Mouse (Mus musculus) stomach, embryonic 16.5 days (tissue): ENCODE measurements around the gene Krt27. TPM values are rescaled to one million over a fixed set of nuclear protein-coding genes. Genes with fewer than 3 reads are reported as not detected.

Source experiments
- ATAC-seq: fragments of 200-750 bp; cut with Nextera tagmentation; 2 replicates; pipeline ENCODE4 v1.8.0; 2017; ENCODE audit warnings: moderate number of reproducible peaks, moderate TSS enrichment; ENCODE audit not compliant: insufficient read depth, low FRiP score
- H3K27ac ChIP-seq: fragments of 300-500 bp; sonication (generic); 2 replicates; pipeline ENCODE4 v1.5.1; 2014; ENCODE audit warnings: low read length
- H3K27me3 ChIP-seq: fragments of 300-500 bp; sonication (generic); 2 replicates; pipeline ENCODE4 v1.6.1; 2014; ENCODE audit warnings: low read length, control low read depth, mixed read lengths; ENCODE audit not compliant: control insufficient read depth, insufficient read depth
- H3K36me3 ChIP-seq: fragments of 300-500 bp; sonication (generic); 2 replicates; pipeline ENCODE4 v1.6.1; 2014; ENCODE audit warnings: low read length; ENCODE audit not compliant: control insufficient read depth, insufficient read depth
- H3K4me1 ChIP-seq: fragments of 300-500 bp; sonication (generic); 2 replicates; pipeline ENCODE4 v1.6.1; 2014; ENCODE audit warnings: low read length, control low read depth, mixed read lengths; ENCODE audit not compliant: control insufficient read depth, insufficient read depth
- H3K4me2 ChIP-seq: fragments of 300-500 bp; sonication (generic); 2 replicates; pipeline ENCODE4 v1.6.1; 2014; ENCODE audit warnings: low read depth, low read length, mixed read lengths
- H3K4me3 ChIP-seq: fragments of 300-500 bp; sonication (generic); replicated peaks from 2 replicates; pipeline ENCODE4 v1.5.1; 2014; ENCODE audit warnings: mild to moderate bottlenecking, low read length
- H3K9ac ChIP-seq: fragments of 300-500 bp; sonication (generic); 2 replicates; pipeline ENCODE4 v1.6.1; 2014; ENCODE audit warnings: low read length
- H3K9me3 ChIP-seq: fragments of 300-500 bp; sonication (generic); replicated peaks from 2 replicates; pipeline ENCODE4 v1.6.1; 2016; ENCODE audit warnings: low read length, control low read depth; ENCODE audit not compliant: control insufficient read depth
- WGBS: fragments of 180-500 bp; shearing (Covaris S2); extraction: QIAGEN DNeasy Blood & Tissue Kit; methylation state at CpG from one replicate; pipeline ENCODE4 v1.1.7; 2014; 5-methylcytosine and 5-hydroxymethylcytosine counted together
- polyA plus RNA-seq: library from polyadenylated mRNA; unstranded; fragments of >200 nt; fragmentation: Nextera tagmentation; extraction: Ambion mirVana; gene quantifications from 2 replicates; pipeline ENCODE4 v1.2.1, GENCODE M21; 2015

Gene Krt27
- polyA plus RNA-seq, 1 experiment from 2014 or later = not detected

GRCm38 (mm10) chr11:99389264-99389663 is 38.4 kb upstream of the Krt27 start, which contains the start of gene Krt10:
TSS of gene Krt10 (minus strand) at chr11:99389364.
- H3K36me3 ChIP-seq = no peaks in the 10 kb centered on the region
- WGBS = 73% methylated on average over 4 of the region's 4 CpGs
- no peak within 1 kb of the TSS for H3K4me3 ChIP-seq
- H3K4me1 ChIP-seq = peaks cover 2% of the 10 kb centered on the region; the same call in 1 of the 2 replicates
- H3K4me2 ChIP-seq = no peak within 1 kb of the TSS
- no peaks in the 10 kb centered on the region for H3K27me3 ChIP-seq
- no peak within 1 kb of the TSS for H3K9ac ChIP-seq
- no peak for ATAC-seq
- no peak within 1 kb of the TSS for H3K27ac ChIP-seq
- no peaks in the 10 kb centered on the region for H3K9me3 ChIP-seq

GRCm38 (mm10) chr11:99388661-99389060 is 37.8 kb upstream of the Krt27 start:
- no peaks in the 10 kb centered on the region for H3K27me3 ChIP-seq
- no peaks in the 10 kb centered on the region for H3K9me3 ChIP-seq
- peaks cover 2% of the 10 kb centered on the region; the same call in 1 of the 2 replicates for H3K4me1 ChIP-seq
- no peak overlapping the region for H3K27ac ChIP-seq
- no peak overlapping the region for H3K4me3 ChIP-seq
- no peak for ATAC-seq
- WGBS = 86% methylated on average over 18 of the region's 18 CpGs
- H3K9ac ChIP-seq = no peak overlapping the region
- no peaks in the 10 kb centered on the region for H3K36me3 ChIP-seq
- no peak overlapping the region for H3K4me2 ChIP-seq

GRCm38 (mm10) chr11:99385813-99386721 is 35.2 kb upstream of the Krt27 start:
- under 1% methylated on average over 71 of the region's 71 CpGs for WGBS
- Histone ChIP-seq H3K27me3 (no peaks in the 10 kb centered on the region), H3K36me3 (no peaks in the 10 kb centered on the region), H3K4me2 (peak overlapping the region; percentile 76), H3K4me3 (peak overlapping the region; percentile 67), H3K27ac (peak overlapping the region; percentile 100), H3K9ac (peak overlapping the region; percentile 73), H3K4me1 (no peaks in the 10 kb centered on the region), H3K9me3 (no peaks in the 10 kb centered on the region)
- peak; percentile 84 for ATAC-seq

DNA sequence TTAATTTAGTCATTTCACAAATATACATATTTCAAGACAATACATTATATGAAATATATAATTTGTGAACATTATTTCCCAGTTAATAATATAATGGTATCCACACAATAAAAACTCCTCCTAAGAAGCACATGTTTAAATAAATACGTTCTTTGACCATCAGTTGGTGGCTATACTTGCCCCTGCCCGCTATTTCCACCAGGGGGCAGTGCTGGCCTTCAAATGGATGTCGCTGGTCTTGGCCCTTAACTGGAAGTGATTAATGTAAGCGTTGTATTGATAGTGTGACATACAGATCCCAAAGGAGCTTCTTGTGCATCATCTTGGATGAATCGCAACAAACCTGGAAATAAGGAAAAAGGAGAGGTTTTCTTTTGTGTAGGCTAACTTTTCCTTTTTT is 28.7 kb upstream of the Krt27 start:
- WGBS = 18% methylated on average over 5 of the region's 5 CpGs
- no peaks in the 10 kb centered on the region for H3K36me3 ChIP-seq
- H3K4me2 ChIP-seq = no peak overlapping the region
- no peak for ATAC-seq
- H3K4me1 ChIP-seq = no peaks in the 10 kb centered on the region
- no peaks in the 10 kb centered on the region for H3K27me3 ChIP-seq
- no peak overlapping the region for H3K9ac ChIP-seq
- H3K4me3 ChIP-seq = no peak overlapping the region
- H3K27ac ChIP-seq = no peak overlapping the region
- no peaks in the 10 kb centered on the region for H3K9me3 ChIP-seq

DNA sequence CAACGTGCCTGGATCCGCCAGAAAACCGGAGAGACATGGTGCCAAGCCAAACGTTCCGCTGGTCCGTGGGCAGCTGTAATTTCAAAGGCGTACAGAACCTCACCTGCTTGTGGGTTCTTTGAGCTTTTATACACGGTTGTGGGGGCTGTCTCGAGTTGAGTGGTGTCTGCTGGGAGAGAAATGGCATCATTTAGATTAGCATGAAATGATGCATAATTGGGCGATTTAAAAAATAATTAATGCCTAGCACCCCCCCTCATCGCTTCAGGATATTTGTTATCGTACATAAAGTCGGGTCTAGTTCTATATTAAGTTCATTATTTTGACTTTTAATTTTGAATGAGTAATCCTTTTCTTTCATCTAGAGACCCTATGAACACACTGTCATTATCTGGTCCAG is 23.9 kb upstream of the Krt27 start, which contains the start of gene Krt28:
TSS of gene Krt28 (minus strand) at position 101 of the 400 bp plus-strand sequence.
- no peak within 1 kb of the TSS for H3K27ac ChIP-seq
- H3K9me3 ChIP-seq = no peaks in the 10 kb centered on the region
- H3K4me1 ChIP-seq = no peaks in the 10 kb centered on the region
- H3K36me3 ChIP-seq = no peaks in the 10 kb centered on the region
- 83% methylated on average over 13 of the region's 13 CpGs for WGBS
- no peak within 1 kb of the TSS for H3K4me2 ChIP-seq
- H3K9ac ChIP-seq = no peak within 1 kb of the TSS
- no peak for ATAC-seq
- H3K27me3 ChIP-seq = no peaks in the 10 kb centered on the region
- H3K4me3 ChIP-seq = no peak within 1 kb of the TSS

DNA sequence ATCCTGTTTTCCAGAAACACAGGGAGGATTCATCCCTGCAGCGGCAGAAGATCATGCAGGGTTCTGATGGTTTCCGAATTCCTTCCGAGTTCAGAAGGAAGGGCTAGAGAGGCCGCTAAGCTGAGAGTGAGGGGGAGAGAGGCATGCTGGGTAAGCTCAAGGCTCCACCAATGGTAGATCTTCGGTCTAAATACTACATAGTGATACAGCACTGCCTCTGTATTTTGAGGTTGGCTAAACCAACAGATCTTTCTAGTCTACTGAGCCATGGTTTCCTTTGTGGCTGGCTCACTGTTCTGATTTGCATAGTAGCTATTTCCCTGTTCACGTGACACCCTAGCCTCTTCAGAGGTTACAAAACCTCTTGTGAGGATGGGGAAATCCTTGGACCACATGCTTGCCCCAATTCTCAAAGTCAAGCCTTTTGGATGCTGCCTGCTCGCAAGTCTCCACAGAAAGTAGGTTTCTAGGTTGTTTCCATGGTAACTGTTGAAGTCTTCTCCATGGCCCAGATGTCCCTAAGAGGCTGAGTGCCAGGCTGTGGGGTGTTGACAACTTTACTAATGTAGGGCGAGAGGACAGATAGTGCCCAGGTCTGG is 19.0 kb upstream of the Krt27 start:
- Histone ChIP-seq H3K9me3 (no peaks in the 10 kb centered on the region), H3K27ac (no peak overlapping the region), H3K4me1 (no peaks in the 10 kb centered on the region), H3K36me3 (no peaks in the 10 kb centered on the region), H3K9ac (no peak overlapping the region), H3K4me3 (no peak overlapping the region), H3K4me2 (no peak overlapping the region), H3K27me3 (no peaks in the 10 kb centered on the region)
- WGBS = 85% methylated on average over 8 of the region's 8 CpGs
- ATAC-seq = no peak

DNA sequence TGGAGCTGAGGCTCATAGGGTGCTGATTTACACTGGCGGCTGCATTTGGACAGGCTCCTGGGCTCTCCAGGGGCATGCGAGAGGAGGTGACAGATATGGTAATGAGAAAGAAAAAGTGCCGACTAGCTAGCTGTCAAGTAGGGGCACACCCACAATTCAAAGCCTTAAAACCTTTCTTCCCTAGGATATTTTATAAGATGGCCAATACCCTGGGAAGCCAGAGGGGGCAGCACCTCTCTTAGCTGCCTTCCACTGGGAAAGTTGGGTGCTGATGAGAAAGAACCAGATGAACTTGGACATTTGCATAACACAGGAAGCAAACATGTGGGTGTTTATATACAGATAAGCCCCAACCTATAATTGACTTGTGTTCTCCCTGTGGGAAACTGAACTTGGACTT is 18.3 kb upstream of the Krt27 start:
- H3K27ac ChIP-seq = no peak overlapping the region
- no peaks in the 10 kb centered on the region for H3K9me3 ChIP-seq
- no peak overlapping the region for H3K9ac ChIP-seq
- H3K4me3 ChIP-seq = no peak overlapping the region
- 10% methylated on average over 3 of the region's 3 CpGs for WGBS
- H3K36me3 ChIP-seq = no peaks in the 10 kb centered on the region
- no peak overlapping the region for H3K4me2 ChIP-seq
- no peak for ATAC-seq
- no peaks in the 10 kb centered on the region for H3K27me3 ChIP-seq
- H3K4me1 ChIP-seq = no peaks in the 10 kb centered on the region

GRCm38 (mm10) chr11:99366791-99367190 is 15.9 kb upstream of the Krt27 start:
- H3K9me3 ChIP-seq = no peaks in the 10 kb centered on the region
- no peaks in the 10 kb centered on the region for H3K36me3 ChIP-seq
- no peak overlapping the region for H3K9ac ChIP-seq
- 27% methylated on average over 10 of the region's 10 CpGs for WGBS
- no peaks in the 10 kb centered on the region for H3K4me1 ChIP-seq
- no peak overlapping the region for H3K27ac ChIP-seq
- H3K4me3 ChIP-seq = no peak overlapping the region
- H3K4me2 ChIP-seq = no peak overlapping the region
- no peaks in the 10 kb centered on the region for H3K27me3 ChIP-seq
- ATAC-seq = no peak

- H3K27ac ChIP-seq = no peak overlapping the region
- no peak overlapping the region for H3K4me2 ChIP-seq
- no peaks in the 10 kb centered on the region for H3K9me3 ChIP-seq
- H3K4me3 ChIP-seq = no peak overlapping the region
- no peaks in the 10 kb centered on the region for H3K36me3 ChIP-seq
- H3K9ac ChIP-seq = no peak overlapping the region
- WGBS = 20% methylated on average over 9 of the region's 9 CpGs
- no peak for ATAC-seq
- H3K4me1 ChIP-seq = no peaks in the 10 kb centered on the region
- no peaks in the 10 kb centered on the region for H3K27me3 ChIP-seq
These were observed 13.5 kb upstream of the Krt27 start for GRCm38 (mm10) chr11:99364412-99364811.
